Mouse (Mus musculus): ENCODE results near the gene Opn5. TPM values are rescaled to one million over a fixed set of nuclear protein-coding genes. Genes with fewer than 3 reads are reported as not detected.

Opn5 gene
- polyA plus RNA-seq, 2 experiments, result not detected

GRCm38 (mm10) chr17:42608270-42608669 is 2.9 kb downstream of the Opn5 start:
- Histone ChIP-seq H3K9me3 (ENCODE audit: control insufficient read depth, low read length) (no peaks in the 10 kb centered on the region), H3K27me3 (ENCODE audit: control insufficient read depth, insufficient read depth, low read length) (no peaks in the 10 kb centered on the region), H3K36me3 (replicated peaks; ENCODE audit: control insufficient read depth, insufficient read depth, low read depth) (no peaks in the 10 kb centered on the region), H3K4me2 (ENCODE audit: low read depth) (no peak overlapping the region), H3K27ac (no peak overlapping the region), H3K9ac (replicated peaks) (no peak overlapping the region), H3K4me1 (replicated peaks; ENCODE audit: control insufficient read depth in 2 of 2, insufficient read depth in 2 of 2, low read length in 1 of 2) (no peaks in the 10 kb centered on the region), H3K4me3 (ENCODE audit: insufficient read depth in 1 of 2, low read depth in 2 of 2, low read length in 2 of 2) (no peak overlapping the region)
- no peak for DNase-seq (ENCODE audit: low read depth in 3 of 3, low spot score in 3 of 3)
- TF ChIP-seq EP300 (IDR thresholded peaks at IDR 0.05; ENCODE audit: low read depth), result no peak
- TF ChIP-seq CTCF (IDR thresholded peaks at IDR 0.05; ENCODE audit: low read depth), result no peak
- ATAC-seq (ENCODE audit: insufficient read depth), result no peak
- WGBS (ENCODE audit: insufficient replicate concordance), result 56% methylated on average over 3 of the region's 3 CpGs

- DNase-seq (ENCODE audit: low read depth in 3 of 3, low spot score in 3 of 3) (peak in 2 of 3 experiments; percentile 1 to 2), ATAC-seq (ENCODE audit: insufficient read depth) (no peak)
- no peak overlapping the region for H3K4me3 ChIP-seq (ENCODE audit: insufficient read depth in 1 of 2, low read depth in 2 of 2, low read length in 2 of 2)
- no peak overlapping the region for H3K9ac ChIP-seq (replicated peaks)
- TF ChIP-seq EP300 (IDR thresholded peaks at IDR 0.05; ENCODE audit: low read depth) (no peak), CTCF (IDR thresholded peaks at IDR 0.05; ENCODE audit: low read depth) (peak; percentile 85)
- H3K4me2 ChIP-seq (ENCODE audit: low read depth), result no peak overlapping the region
- H3K27ac ChIP-seq, result no peak overlapping the region
- no peaks in the 10 kb centered on the region for H3K9me3 ChIP-seq (ENCODE audit: control insufficient read depth, low read length)
- H3K36me3 ChIP-seq (replicated peaks; ENCODE audit: control insufficient read depth, insufficient read depth, low read depth), result no peaks in the 10 kb centered on the region
- WGBS (ENCODE audit: insufficient replicate concordance), result 20% methylated on average over 15 of the region's 15 CpGs
- no peaks in the 10 kb centered on the region for H3K4me1 ChIP-seq (replicated peaks; ENCODE audit: control insufficient read depth in 2 of 2, insufficient read depth in 2 of 2, low read length in 1 of 2)
- H3K27me3 ChIP-seq (ENCODE audit: control insufficient read depth, insufficient read depth, low read length), result no peaks in the 10 kb centered on the region
These were observed 8.1 kb downstream of the Opn5 start for GRCm38 (mm10) chr17:42602829-42603784.

- Histone ChIP-seq H3K4me1 (replicated peaks; ENCODE audit: control insufficient read depth in 2 of 2, insufficient read depth in 2 of 2, low read length in 1 of 2) (no peaks in the 10 kb centered on the region), H3K27ac (no peak overlapping the region), H3K4me2 (ENCODE audit: low read depth) (no peak overlapping the region), H3K4me3 (ENCODE audit: insufficient read depth in 1 of 2, low read depth in 2 of 2, low read length in 2 of 2) (no peak overlapping the region), H3K27me3 (ENCODE audit: control insufficient read depth, insufficient read depth, low read length) (no peaks in the 10 kb centered on the region), H3K36me3 (replicated peaks; ENCODE audit: control insufficient read depth, insufficient read depth, low read depth) (no peaks in the 10 kb centered on the region), H3K9ac (replicated peaks) (no peak overlapping the region), H3K9me3 (ENCODE audit: control insufficient read depth, low read length) (no peaks in the 10 kb centered on the region)
- TF ChIP-seq EP300 (IDR thresholded peaks at IDR 0.05; ENCODE audit: low read depth) (no peak), CTCF (IDR thresholded peaks at IDR 0.05; ENCODE audit: low read depth) (no peak)
- WGBS (ENCODE audit: insufficient replicate concordance), result 45% methylated on average over 1 of the region's 1 CpGs
- ATAC-seq (ENCODE audit: insufficient read depth) (no peak), DNase-seq (ENCODE audit: low read depth in 3 of 3, low spot score in 3 of 3) (no peak)
These were observed 24.7 kb downstream of the Opn5 start for GRCm38 (mm10) chr17:42586486-42586885.

- Histone ChIP-seq H3K4me1 (replicated peaks; ENCODE audit: control insufficient read depth in 2 of 2, insufficient read depth in 2 of 2, low read length in 1 of 2) (no peaks in the 10 kb centered on the region), H3K4me3 (ENCODE audit: insufficient read depth in 1 of 2, low read depth in 2 of 2, low read length in 2 of 2) (no peak overlapping the region), H3K9me3 (ENCODE audit: control insufficient read depth, low read length) (no peaks in the 10 kb centered on the region), H3K4me2 (ENCODE audit: low read depth) (no peak overlapping the region), H3K36me3 (replicated peaks; ENCODE audit: control insufficient read depth, insufficient read depth, low read depth) (no peaks in the 10 kb centered on the region), H3K27ac (no peak overlapping the region), H3K27me3 (ENCODE audit: control insufficient read depth, insufficient read depth, low read length) (no peaks in the 10 kb centered on the region), H3K9ac (replicated peaks) (no peak overlapping the region)
- DNase-seq (ENCODE audit: low read depth in 3 of 3, low spot score in 3 of 3) (no peak), ATAC-seq (ENCODE audit: insufficient read depth) (no peak)
- 71% methylated on average over 2 of the region's 2 CpGs for WGBS (ENCODE audit: insufficient replicate concordance)
- TF ChIP-seq CTCF (IDR thresholded peaks at IDR 0.05; ENCODE audit: low read depth) (no peak), EP300 (IDR thresholded peaks at IDR 0.05; ENCODE audit: low read depth) (no peak)
These were observed 28.2 kb downstream of the Opn5 start for GRCm38 (mm10) chr17:42583029-42583331.

GRCm38 (mm10) chr17:42582281-42583028 is 28.7 kb downstream of the Opn5 start:
- Histone ChIP-seq H3K27me3 (ENCODE audit: control insufficient read depth, insufficient read depth, low read length) (no peaks in the 10 kb centered on the region), H3K4me3 (ENCODE audit: insufficient read depth in 1 of 2, low read depth in 2 of 2, low read length in 2 of 2) (no peak overlapping the region), H3K27ac (no peak overlapping the region), H3K9me3 (ENCODE audit: control insufficient read depth, low read length) (no peaks in the 10 kb centered on the region), H3K9ac (replicated peaks) (no peak overlapping the region), H3K36me3 (replicated peaks; ENCODE audit: control insufficient read depth, insufficient read depth, low read depth) (no peaks in the 10 kb centered on the region), H3K4me2 (ENCODE audit: low read depth) (no peak overlapping the region), H3K4me1 (replicated peaks; ENCODE audit: control insufficient read depth in 2 of 2, insufficient read depth in 2 of 2, low read length in 1 of 2) (no peaks in the 10 kb centered on the region)
- no peak for ATAC-seq (ENCODE audit: insufficient read depth)
- DNase-seq (ENCODE audit: low read depth in 3 of 3, low spot score in 3 of 3), result no peak
- WGBS (ENCODE audit: insufficient replicate concordance), result 62% methylated on average over 1 of the region's 1 CpGs
- TF ChIP-seq CTCF (IDR thresholded peaks at IDR 0.05; ENCODE audit: low read depth), result no peak
- TF ChIP-seq EP300 (IDR thresholded peaks at IDR 0.05; ENCODE audit: low read depth), result no peak

All from liver, embryonic 14.5 days (tissue).